Mouse (Mus musculus) embryonic fibroblast, embryonic 13.5 days (primary cell): ENCODE results near the gene Ntn5. TPM values are rescaled to one million over a fixed set of nuclear protein-coding genes. Genes with fewer than 3 reads are reported as not detected.

Source experiments
- H3K27ac ChIP-seq: 2 replicates; pipeline ENCODE4 v1.5.1; 2012; ENCODE audit warnings: low read length, control low read depth, inconsistent platforms; ENCODE audit not compliant: insufficient read depth
- H3K4me1 ChIP-seq: 2 replicates; pipeline ENCODE4 v1.6.1; 2011; ENCODE audit warnings: low read length; ENCODE audit not compliant: control insufficient read depth, insufficient read depth
- H3K4me3 ChIP-seq: 2 replicates; pipeline ENCODE4 v1.5.1; 2011; ENCODE audit warnings: mild to moderate bottlenecking, control low read depth, low read length; ENCODE audit not compliant: insufficient read depth
- CTCF ChIP-seq: IDR thresholded peaks from 2 replicates; pipeline ENCODE4 v1.5.1; 2011; ENCODE audit warnings: mild to moderate bottlenecking, control low read depth, low read length, moderate library complexity, borderline replicate concordance; ENCODE audit not compliant: insufficient read depth
- POLR2A ChIP-seq: IDR thresholded peaks from 2 replicates; pipeline ENCODE4 v1.6.1; 2011; ENCODE audit warnings: low read depth, mild to moderate bottlenecking, control low read depth, low read length, moderate library complexity
- polyA plus RNA-seq: library from polyadenylated mRNA; stranded (reverse); fragments of >200 nt; gene quantifications from 2 replicates; pipeline ENCODE4 v1.2.4, GENCODE M21; 2011; ENCODE audit warnings: low read depth; ENCODE audit not compliant: missing spikeins, insufficient read length

Ntn5 gene
- polyA plus RNA-seq: 0.58 TPM in 1 of 2 replicates, not detected in the other

DNA sequence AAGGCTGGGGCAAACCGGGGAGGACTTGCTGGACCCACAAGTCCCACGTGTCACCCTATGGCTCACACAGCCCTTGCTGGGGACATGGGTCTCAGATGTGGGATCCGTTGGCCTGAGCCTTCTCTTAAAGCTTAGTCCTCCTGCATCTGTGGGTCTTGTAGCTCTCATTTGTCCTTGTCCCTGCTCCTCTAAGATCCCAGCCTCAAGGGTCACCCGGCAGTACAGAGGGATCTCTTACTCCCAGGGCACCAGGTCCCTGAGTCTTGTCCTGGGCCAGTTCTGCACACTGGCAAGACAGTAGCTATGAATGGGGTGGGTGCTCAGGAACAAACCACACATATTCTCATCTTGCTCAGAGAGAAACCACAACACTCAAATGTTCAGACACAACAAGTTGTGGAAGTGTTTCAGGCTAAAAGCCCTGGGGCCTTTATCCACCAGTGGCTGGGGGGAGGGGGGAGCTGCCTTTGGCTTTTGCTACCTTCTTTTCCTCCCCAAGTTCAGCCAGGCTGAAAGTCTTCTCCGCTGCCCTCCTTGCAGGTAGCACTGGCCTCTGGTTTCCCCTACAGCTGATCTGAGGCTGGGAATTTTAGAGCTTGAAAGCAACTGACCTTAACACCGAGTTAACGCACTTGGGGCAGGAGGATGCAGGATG is at the start of gene Ntn5:
TSS of gene Ntn5 (plus strand) at position 627 of the 655 bp plus-strand sequence.
- no peak within 1 kb of the TSS for H3K27ac ChIP-seq
- no peaks in the 10 kb centered on the region for H3K4me1 ChIP-seq
- H3K4me3 ChIP-seq: no peak within 1 kb of the TSS
- TF ChIP-seq CTCF (no peak), POLR2A (no peak)

DNA sequence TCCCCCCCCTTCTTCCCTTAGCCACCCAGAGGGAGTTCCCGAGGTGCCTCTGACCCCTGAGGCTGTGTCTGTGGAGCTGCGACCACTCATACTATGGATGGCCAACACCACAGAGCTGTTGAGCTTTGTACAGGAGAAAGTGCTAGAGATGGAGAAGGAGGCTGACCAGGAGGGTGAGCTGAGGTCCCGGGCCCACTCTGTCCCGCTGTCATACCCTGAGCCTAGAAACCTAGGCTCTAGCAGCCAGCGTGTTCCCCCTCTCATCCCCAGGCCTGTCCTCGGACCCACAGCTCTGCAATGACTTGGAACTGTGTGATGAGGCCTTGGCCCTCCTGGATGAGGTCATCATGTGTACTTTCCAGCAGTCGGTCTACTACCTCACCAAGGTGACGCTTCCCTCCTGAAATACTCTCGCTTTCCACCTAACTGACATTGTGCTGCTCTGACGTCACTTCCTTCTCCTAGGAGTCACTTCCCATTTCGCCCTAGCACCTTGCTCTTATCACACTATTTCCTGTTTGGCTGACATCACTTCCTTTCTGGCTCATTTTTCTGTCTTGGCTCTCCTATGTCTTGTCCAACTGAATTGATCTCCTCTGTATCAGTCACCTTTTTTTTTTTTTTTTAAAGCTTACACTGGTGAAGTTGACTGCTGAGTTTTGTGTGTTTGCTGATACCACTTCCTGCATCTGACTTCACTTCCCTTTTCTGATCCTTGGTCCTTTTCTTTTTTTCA is 48.7 kb upstream of the Ntn5 start:
- no peak overlapping the region for H3K4me3 ChIP-seq
- H3K27ac ChIP-seq: no peak overlapping the region
- no peaks in the 10 kb centered on the region for H3K4me1 ChIP-seq
- no peak for TF ChIP-seq CTCF
- TF ChIP-seq POLR2A: no peak

DNA sequence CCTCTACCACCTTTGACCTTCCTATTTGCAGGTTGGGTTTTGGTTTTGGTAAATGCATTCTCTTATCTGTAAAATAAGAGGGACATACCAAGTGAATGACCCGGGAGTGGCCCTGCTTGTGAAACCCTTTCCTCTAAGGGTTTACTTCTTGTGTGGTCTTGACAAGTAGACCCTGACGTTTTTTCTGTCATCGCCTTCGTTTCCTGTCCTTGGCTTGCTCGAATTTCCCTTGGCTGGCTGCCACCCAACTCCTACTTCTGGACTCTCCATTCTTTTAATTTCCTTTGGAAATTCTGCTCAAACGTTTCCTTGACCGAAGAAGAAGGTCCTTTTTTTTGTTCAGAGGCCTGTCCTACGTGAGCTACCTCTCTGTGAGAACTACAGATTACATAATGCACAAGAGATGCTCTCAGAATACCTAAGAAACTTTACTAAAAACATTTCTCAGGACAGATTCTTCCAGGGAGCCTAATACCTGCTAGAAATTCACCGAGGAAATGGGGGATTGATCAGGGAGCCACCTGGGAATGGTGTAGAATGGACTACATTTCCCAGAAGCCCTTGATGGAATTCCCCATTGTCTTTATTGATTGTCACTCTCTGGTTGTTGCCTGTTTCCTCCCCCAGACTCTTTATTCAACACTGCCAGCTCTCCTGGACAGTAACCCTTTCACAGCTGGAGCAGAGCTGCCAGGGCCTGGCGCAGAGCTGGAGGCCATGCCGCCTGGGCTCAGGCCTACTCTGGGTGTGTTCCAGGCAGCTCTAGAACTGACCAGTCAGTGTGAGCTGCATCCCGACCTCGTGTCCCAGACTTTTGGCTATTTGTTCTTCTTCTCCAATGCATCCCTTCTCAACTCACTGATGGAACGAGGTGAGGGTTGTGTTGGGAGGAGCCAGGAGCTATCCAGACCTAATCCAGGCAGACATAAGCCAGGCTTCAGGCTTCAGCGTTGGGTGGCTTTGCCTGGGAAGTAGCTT is 47.8 kb upstream of the Ntn5 start:
- H3K4me1 ChIP-seq: no peaks in the 10 kb centered on the region
- H3K27ac ChIP-seq: no peak overlapping the region
- TF ChIP-seq CTCF (no peak), POLR2A (no peak)
- no peak overlapping the region for H3K4me3 ChIP-seq

DNA sequence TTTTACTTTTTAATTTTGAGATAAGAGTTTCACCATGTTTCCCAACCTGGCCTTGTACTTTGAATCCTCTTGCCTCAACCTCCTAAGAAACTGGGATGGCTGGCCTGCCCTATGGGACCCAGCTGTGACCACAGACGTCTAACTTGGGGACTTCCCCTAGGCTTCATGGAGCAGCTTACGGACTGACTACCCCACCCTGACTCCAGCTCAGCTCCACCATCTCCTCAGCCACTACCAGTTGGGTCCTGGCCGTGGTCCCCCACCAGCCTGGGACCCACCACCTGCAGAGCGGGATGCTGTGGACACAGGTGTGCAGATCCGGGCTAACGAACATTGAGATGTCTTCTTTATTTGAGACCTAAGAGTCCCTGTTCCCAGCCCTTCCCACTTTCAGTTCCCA is 46.1 kb upstream of the Ntn5 start:
- no peak overlapping the region for H3K4me3 ChIP-seq
- no peak overlapping the region for H3K27ac ChIP-seq
- H3K4me1 ChIP-seq: no peaks in the 10 kb centered on the region
- TF ChIP-seq CTCF (no peak), POLR2A (no peak)

DNA sequence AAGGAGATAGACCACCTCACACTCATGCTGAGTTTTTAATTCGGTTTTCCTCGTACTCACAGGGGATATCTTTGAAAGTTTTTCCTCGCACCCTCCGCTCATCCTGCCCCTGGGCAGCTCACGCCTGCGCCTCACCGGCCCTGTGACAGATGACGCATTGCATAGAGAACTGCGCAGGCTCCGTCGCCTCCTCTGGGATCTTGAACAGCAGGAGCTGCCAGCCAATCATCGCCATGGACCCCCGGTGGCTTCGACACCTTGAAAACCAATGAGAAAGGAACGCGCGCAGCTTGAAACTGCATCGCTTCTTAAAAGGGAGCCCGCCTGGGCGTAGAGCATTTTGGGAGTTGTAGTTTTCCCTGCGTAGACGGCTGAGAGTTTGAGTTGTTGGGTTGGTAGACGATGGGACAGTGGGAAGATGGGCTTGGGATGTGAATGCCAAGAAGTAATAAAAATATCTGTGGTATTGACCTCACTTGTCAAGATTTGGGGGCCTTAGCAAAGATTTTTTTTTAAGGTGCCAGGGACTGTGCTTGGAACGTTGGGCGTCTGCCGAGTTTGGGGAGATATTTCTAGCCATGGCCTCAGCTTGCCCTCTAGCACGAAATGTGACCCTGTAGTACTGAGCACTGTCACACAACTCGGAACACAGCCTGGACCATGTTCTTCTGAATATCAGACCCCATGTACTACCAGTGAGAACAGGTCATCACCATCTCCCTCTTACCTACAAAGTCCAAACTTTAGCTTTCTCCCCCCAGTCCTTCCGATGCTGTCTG is 45.0 kb upstream of the Ntn5 start:
- Histone ChIP-seq H3K4me3 (peak overlapping the region; percentile 30), H3K4me1 (no peaks in the 10 kb centered on the region), H3K27ac (no peak overlapping the region)
- TF ChIP-seq CTCF (no peak), POLR2A (peak; percentile 85)

DNA sequence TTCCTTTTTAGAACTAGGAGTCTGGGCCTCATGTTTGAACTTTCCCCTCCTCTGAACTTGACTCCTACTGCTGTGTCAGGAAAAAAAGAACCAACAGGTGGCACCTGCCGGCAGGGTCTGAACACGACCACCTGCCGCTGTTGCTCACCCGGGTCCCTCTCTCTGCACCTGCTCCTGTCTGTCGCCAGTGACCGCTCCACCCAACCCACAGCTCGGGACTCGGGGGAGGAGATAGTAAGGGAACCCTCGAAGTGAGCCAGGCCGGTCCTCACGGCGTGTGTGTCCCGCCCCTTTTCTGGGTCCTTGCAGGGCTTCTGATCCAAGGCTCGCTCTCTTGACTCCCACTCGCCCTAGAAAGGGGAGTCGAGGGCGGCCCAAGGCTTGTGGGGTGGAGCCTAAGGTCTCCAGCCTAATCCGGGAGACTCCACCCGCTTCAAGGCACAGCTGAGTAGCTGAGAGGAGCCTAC is 44.2 kb upstream of the Ntn5 start, which contains the start of gene Mamstr:
TSS of gene Mamstr (plus strand) at position 417 of the 467 bp plus-strand sequence.
- no peak within 1 kb of the TSS for H3K27ac ChIP-seq
- H3K4me1 ChIP-seq: no peaks in the 10 kb centered on the region

DNA sequence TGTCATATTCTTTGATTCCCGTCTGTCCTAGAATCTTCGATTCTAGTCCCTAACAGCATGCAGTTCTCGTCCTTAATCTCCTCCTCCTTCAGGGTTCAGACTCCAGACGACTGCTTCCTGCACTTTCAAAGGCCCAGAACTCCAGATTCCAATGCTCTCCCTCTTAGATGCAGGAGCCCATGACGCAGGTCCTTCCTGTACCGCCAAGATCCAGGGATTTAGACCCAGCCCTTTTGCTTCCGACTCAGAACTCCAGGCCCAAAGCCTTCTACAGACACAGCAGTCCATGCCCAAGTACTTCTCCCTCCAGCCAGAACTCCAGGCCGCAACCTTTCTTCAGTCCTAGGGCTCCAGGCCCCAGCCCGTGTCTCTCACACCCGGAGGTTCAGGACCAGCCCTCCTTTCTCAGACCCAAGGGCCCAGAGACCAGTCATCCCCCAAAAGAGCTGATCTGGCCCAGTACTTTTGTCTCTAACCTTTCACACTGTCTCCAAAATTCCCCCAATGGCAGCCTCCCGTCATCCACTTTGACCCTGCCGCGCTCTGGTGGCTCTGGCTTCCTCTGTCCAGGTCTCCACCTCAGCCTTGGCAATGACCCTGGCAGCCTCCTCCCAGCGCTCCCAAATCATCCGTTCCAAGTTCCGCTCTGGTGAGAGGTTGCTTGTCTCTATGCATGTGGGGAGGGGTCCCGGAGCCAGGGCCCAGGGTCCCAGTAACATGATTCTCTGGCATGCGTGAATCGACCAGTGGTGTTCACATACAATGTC is 43.4 kb upstream of the Ntn5 start:
- Histone ChIP-seq H3K27ac (no peak overlapping the region), H3K4me1 (no peaks in the 10 kb centered on the region), H3K4me3 (no peak overlapping the region)
- TF ChIP-seq POLR2A (no peak), CTCF (no peak)

More for the DNA sequence above, 44.2 kb upstream of the Ntn5 start, which contains the start of gene Mamstr:
- TF ChIP-seq CTCF: no peak
- no peak for TF ChIP-seq POLR2A
- H3K4me3 ChIP-seq: no peak within 1 kb of the TSS

DNA sequence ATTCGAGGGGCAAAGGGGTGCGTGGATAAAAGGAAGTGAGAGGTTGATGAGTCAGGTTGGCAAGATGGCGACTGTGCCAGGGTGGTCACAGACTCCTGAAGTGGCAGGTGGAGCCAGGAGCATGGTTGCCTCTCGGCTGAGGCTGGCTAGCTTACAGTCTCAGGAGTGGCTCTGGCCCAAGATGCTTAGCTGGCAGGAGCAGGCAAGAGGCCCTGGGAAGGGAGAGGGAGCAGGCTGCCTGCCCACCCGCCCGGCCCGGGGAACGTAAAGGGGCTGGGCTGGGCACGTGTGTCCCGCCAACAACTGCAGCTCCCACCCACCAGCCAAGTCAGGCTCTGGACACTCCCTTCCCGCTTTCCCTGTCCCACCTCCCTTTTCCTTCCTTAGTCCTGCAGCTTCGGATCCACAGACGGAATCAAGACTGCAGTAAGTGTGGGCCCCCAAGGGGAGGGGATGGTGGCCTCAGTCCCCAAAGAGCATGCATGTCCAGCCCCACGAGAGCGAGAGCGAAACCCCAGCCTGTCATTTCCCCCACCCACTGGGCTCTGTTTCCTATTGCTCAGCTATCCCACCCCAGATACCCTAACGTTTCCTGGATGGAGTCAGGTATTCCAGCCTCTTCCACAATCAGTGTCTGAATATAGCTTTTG is 42.3 kb upstream of the Ntn5 start:
- TF ChIP-seq CTCF: no peak
- TF ChIP-seq POLR2A: no peak; the same call in 1 of the 2 replicates
- H3K27ac ChIP-seq: no peak overlapping the region
- no peaks in the 10 kb centered on the region for H3K4me1 ChIP-seq
- no peak overlapping the region for H3K4me3 ChIP-seq
